Mouse (Mus musculus): Measurements from ENCODE around the gene Map2k6. TPM values are rescaled to one million over a fixed set of nuclear protein-coding genes. Genes with fewer than 3 reads are reported as not detected.

Gene Map2k6
- polyA plus RNA-seq, 1 experiment from 2014 or later = 22.9 TPM

- no peak for ATAC-seq (replicated peaks; ENCODE audit: low FRiP score)
- Histone ChIP-seq H3K36me3 (no peaks in the 10 kb centered on the region), H3K4me2 (no peak overlapping the region), H3K27ac (no peak overlapping the region), H3K9me3 (replicated peaks) (no peaks in the 10 kb centered on the region), H3K27me3 (no peaks in the 10 kb centered on the region), H3K4me1 (peaks cover 7% of the 10 kb centered on the region; the same call in 1 of the 2 replicates), H3K4me3 (replicated peaks) (no peak overlapping the region), H3K9ac (no peak overlapping the region)
- WGBS = 77% methylated on average over 9 of the region's 9 CpGs
These were observed 10.9 kb downstream of the Map2k6 start for GRCm38 (mm10) chr11:110409776-110410175.

- no peak overlapping the region for H3K9ac ChIP-seq
- H3K36me3 ChIP-seq = no peaks in the 10 kb centered on the region
- no peak overlapping the region for H3K4me3 ChIP-seq (replicated peaks)
- no peak overlapping the region for H3K27ac ChIP-seq
- H3K27me3 ChIP-seq = no peaks in the 10 kb centered on the region
- WGBS = 93% methylated on average over 13 of the region's 13 CpGs
- ATAC-seq (replicated peaks; ENCODE audit: low FRiP score) = no peak
- no peaks in the 10 kb centered on the region for H3K4me1 ChIP-seq
- no peaks in the 10 kb centered on the region for H3K9me3 ChIP-seq (replicated peaks)
- no peak overlapping the region for H3K4me2 ChIP-seq
These were observed 12.7 kb downstream of the Map2k6 start for GRCm38 (mm10) chr11:110411596-110411995.

DNA sequence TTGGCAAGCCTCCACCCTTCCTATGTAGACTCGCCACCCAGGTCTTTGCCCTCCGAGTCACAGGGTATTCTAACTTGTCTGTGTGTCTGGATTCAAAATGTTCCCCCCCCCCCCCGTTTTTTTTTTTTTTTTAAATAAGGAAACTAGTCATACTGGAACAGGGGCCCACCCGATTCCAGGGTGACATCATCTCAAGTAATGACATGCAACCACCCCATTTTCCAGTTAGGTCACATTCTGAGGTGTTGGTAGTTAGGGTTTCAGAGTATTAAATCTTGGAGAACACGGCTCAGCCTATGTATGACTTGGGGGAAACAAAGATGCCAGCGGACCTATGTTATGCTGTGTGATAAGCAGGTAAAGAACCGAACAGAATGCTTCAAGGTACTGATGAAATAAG is 15.3 kb downstream of the Map2k6 start:
- Histone ChIP-seq H3K36me3 (no peaks in the 10 kb centered on the region), H3K27me3 (no peaks in the 10 kb centered on the region), H3K4me1 (0 out of 2 replicates have a peak, but pooled peaks cover 2% of the 10 kb centered on the region), H3K4me2 (no peak overlapping the region), H3K4me3 (replicated peaks) (no peak overlapping the region), H3K9me3 (replicated peaks) (no peaks in the 10 kb centered on the region), H3K27ac (no peak overlapping the region), H3K9ac (no peak overlapping the region)
- WGBS = 82% methylated on average over 7 of the region's 7 CpGs
- no peak for ATAC-seq (replicated peaks; ENCODE audit: low FRiP score)

DNA sequence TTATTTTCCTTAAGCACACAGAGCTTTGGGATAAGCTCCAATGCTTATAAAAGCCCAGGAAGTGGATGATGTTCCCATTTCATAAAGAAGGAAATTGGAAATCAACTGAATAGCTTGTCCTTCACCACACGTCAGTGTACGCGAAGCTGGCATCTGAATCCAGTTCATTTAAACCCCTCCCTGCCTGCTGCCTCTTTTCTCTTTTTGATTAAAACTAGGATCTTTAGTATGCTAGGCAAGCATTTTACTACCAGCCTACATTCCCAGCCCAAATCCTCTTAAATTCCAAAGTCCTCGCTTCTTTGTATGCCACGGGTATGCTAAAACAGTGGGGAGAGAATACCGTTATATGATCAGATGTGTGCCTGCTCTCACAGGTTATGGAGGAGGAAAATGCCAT is 17.8 kb downstream of the Map2k6 start:
- Histone ChIP-seq H3K9me3 (replicated peaks) (no peaks in the 10 kb centered on the region), H3K4me3 (replicated peaks) (no peak overlapping the region), H3K4me2 (no peak overlapping the region), H3K27me3 (no peaks in the 10 kb centered on the region), H3K4me1 (0 out of 2 replicates have a peak, but pooled peaks cover 3% of the 10 kb centered on the region), H3K36me3 (no peaks in the 10 kb centered on the region), H3K9ac (no peak overlapping the region), H3K27ac (no peak overlapping the region)
- ATAC-seq (replicated peaks; ENCODE audit: low FRiP score) = no peak
- WGBS = 87% methylated on average over 6 of the region's 6 CpGs

- no peaks in the 10 kb centered on the region for H3K36me3 ChIP-seq
- H3K27me3 ChIP-seq = no peaks in the 10 kb centered on the region
- no peak overlapping the region for H3K4me3 ChIP-seq (replicated peaks)
- ATAC-seq (replicated peaks; ENCODE audit: low FRiP score) = no peak
- 0 out of 2 replicates have a peak, but pooled peaks cover 3% of the 10 kb centered on the region for H3K4me1 ChIP-seq
- H3K9me3 ChIP-seq (replicated peaks) = no peaks in the 10 kb centered on the region
- WGBS = 90% methylated on average over 7 of the region's 7 CpGs
- H3K27ac ChIP-seq = no peak overlapping the region
- H3K4me2 ChIP-seq = no peak overlapping the region
- no peak overlapping the region for H3K9ac ChIP-seq
These were observed 21.5 kb downstream of the Map2k6 start for GRCm38 (mm10) chr11:110420463-110420862.

DNA sequence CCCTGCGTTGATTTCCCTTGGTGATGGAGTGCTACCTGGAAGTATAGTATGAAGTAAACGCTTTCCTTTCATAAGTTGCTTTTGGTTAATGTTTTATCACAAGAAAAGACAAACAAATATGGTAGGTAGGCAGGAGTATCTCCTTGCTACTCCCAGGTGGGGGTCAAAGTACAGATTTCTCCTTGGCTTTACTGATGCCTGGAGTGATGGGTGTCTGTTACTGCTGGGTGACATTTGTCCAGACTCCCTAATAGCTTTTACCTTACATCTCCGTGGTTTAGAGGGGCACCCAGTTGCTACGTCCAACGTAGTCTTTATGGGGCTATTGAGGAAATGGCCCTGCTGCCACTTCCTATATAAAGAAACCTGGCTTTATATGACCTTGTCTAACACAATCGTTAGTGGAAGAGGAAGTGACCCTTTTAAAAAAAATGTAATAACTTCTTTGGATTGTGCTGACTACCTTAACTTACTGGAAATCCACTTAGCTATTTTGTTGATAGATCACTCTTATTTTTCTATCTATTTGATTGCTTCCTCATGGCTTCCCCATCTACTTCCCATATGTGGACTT is 27.7 kb downstream of the Map2k6 start:
- H3K9ac ChIP-seq = no peak overlapping the region
- H3K4me2 ChIP-seq = no peak overlapping the region
- H3K36me3 ChIP-seq = no peaks in the 10 kb centered on the region
- H3K27me3 ChIP-seq = no peaks in the 10 kb centered on the region
- WGBS = 54% methylated on average over 6 of the region's 6 CpGs
- H3K4me1 ChIP-seq = peaks cover 35% of the 10 kb centered on the region
- no peak overlapping the region for H3K4me3 ChIP-seq (replicated peaks)
- H3K27ac ChIP-seq = peak overlapping the region; percentile 70; the same call in 1 of the 2 replicates
- H3K9me3 ChIP-seq (replicated peaks) = no peaks in the 10 kb centered on the region
- no peak for ATAC-seq (replicated peaks; ENCODE audit: low FRiP score)

- no peak overlapping the region for H3K4me2 ChIP-seq
- no peak overlapping the region for H3K9ac ChIP-seq
- H3K27me3 ChIP-seq = no peaks in the 10 kb centered on the region
- no peak overlapping the region for H3K4me3 ChIP-seq (replicated peaks)
- H3K27ac ChIP-seq = peak overlapping the region; percentile 70; the same call in 1 of the 2 replicates
- peaks cover 35% of the 10 kb centered on the region for H3K4me1 ChIP-seq
- 34% methylated on average over 11 of the region's 11 CpGs for WGBS
- H3K9me3 ChIP-seq (replicated peaks) = no peaks in the 10 kb centered on the region
- no peaks in the 10 kb centered on the region for H3K36me3 ChIP-seq
- ATAC-seq (replicated peaks; ENCODE audit: low FRiP score) = peak; percentile 68; the same call in 1 of the 2 replicates
These were observed 28.2 kb downstream of the Map2k6 start for GRCm38 (mm10) chr11:110427159-110427561.

- Histone ChIP-seq H3K4me1 (peaks cover 35% of the 10 kb centered on the region), H3K27ac (no peak overlapping the region), H3K27me3 (no peaks in the 10 kb centered on the region), H3K36me3 (no peaks in the 10 kb centered on the region), H3K9ac (no peak overlapping the region), H3K9me3 (replicated peaks) (no peaks in the 10 kb centered on the region), H3K4me2 (peak overlapping the region; percentile 8; the same call in 1 of the 2 replicates), H3K4me3 (replicated peaks) (no peak overlapping the region)
- WGBS = 65% methylated on average over 6 of the region's 6 CpGs
- 0 out of 2 replicates have a peak, but pooled peaks have one; percentile 22 for ATAC-seq (replicated peaks; ENCODE audit: low FRiP score)
These were observed 30.1 kb downstream of the Map2k6 start for GRCm38 (mm10) chr11:110428999-110429398.

DNA sequence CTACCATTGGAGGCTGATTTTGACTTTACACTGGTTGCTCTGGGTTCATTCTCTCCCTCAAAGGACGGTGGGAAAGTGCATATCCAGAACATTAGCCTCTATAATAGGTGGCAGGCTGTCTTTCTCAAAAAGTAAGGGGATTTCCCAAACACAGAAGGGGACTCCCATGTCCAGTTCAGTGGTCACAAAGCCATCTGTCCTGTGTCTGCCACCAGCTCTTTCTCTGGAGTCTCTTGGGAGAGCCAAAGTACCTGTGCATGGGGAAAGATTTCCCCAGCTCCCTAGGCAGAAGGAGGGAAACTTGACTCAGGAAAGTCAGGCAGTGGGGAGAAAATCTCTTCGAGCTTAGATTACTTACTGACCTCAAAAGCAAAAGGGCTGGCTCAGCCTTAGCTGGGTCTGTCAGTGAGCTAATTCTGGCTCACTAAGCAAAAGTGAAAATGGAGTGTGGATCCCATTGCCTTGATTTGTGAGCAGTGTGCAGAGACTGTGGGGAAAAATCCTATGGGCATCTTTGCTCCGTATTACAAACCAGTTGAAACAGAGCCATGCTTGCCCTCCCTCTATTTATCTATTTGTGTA is 31.0 kb downstream of the Map2k6 start:
- H3K4me1 ChIP-seq = peaks cover 35% of the 10 kb centered on the region
- H3K27ac ChIP-seq = no peak overlapping the region
- WGBS = 73% methylated on average over 3 of the region's 3 CpGs
- no peak overlapping the region for H3K4me2 ChIP-seq
- no peak overlapping the region for H3K9ac ChIP-seq
- H3K36me3 ChIP-seq = no peaks in the 10 kb centered on the region
- no peak overlapping the region for H3K4me3 ChIP-seq (replicated peaks)
- ATAC-seq (replicated peaks; ENCODE audit: low FRiP score) = no peak
- no peaks in the 10 kb centered on the region for H3K27me3 ChIP-seq
- H3K9me3 ChIP-seq (replicated peaks) = no peaks in the 10 kb centered on the region

GRCm38 (mm10) chr11:110435839-110436556 is 37.1 kb downstream of the Map2k6 start:
- no peak overlapping the region for H3K4me3 ChIP-seq (replicated peaks)
- no peak overlapping the region for H3K4me2 ChIP-seq
- H3K36me3 ChIP-seq = 0 out of 2 replicates have a peak, but pooled peaks cover 3% of the 10 kb centered on the region
- peaks cover 15% of the 10 kb centered on the region for H3K4me1 ChIP-seq
- no peak overlapping the region for H3K27ac ChIP-seq
- no peaks in the 10 kb centered on the region for H3K27me3 ChIP-seq
- H3K9ac ChIP-seq = no peak overlapping the region
- ATAC-seq (replicated peaks; ENCODE audit: low FRiP score) = no peak; the same call in 1 of the 2 replicates
- 69% methylated on average over 8 of the region's 8 CpGs for WGBS
- no peaks in the 10 kb centered on the region for H3K9me3 ChIP-seq (replicated peaks)

- Histone ChIP-seq H3K27me3 (no peaks in the 10 kb centered on the region), H3K9me3 (replicated peaks) (no peaks in the 10 kb centered on the region), H3K4me3 (replicated peaks) (no peak overlapping the region), H3K36me3 (0 out of 2 replicates have a peak, but pooled peaks cover 3% of the 10 kb centered on the region), H3K4me1 (peaks cover 15% of the 10 kb centered on the region), H3K27ac (no peak overlapping the region), H3K9ac (no peak overlapping the region), H3K4me2 (no peak overlapping the region)
- no peak for ATAC-seq (replicated peaks; ENCODE audit: low FRiP score)
- WGBS = 87% methylated on average over 12 of the region's 12 CpGs
These were observed 38.1 kb downstream of the Map2k6 start for GRCm38 (mm10) chr11:110436998-110437397.

DNA sequence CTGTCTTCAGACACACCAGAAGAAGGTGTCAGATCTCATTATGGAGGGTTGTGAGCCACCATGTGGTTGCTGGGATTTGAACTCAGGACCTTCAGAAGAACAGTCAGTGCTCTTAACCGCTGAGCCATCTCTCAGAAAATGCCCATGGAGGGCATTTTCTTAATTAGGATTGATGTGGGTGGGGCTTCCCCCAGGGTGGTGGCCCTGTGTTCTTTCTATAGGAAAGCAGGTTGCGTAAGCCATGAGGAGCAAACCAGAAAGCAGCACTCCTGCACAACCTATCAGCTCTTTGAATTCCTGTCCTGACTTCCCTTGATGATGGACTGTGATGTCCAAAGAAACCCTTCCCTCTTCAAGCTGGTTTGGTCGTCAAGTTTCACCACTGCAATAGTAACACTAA is 39.2 kb downstream of the Map2k6 start:
- H3K9ac ChIP-seq = no peak overlapping the region
- H3K4me1 ChIP-seq = peaks cover 15% of the 10 kb centered on the region
- no peak for ATAC-seq (replicated peaks; ENCODE audit: low FRiP score)
- WGBS = 89% methylated on average over 3 of the region's 3 CpGs
- no peak overlapping the region for H3K4me3 ChIP-seq (replicated peaks)
- no peak overlapping the region for H3K27ac ChIP-seq
- no peaks in the 10 kb centered on the region for H3K27me3 ChIP-seq
- no peaks in the 10 kb centered on the region for H3K9me3 ChIP-seq (replicated peaks)
- H3K4me2 ChIP-seq = no peak overlapping the region
- H3K36me3 ChIP-seq = 0 out of 2 replicates have a peak, but pooled peaks cover 3% of the 10 kb centered on the region

Measured in kidney, embryonic 15.5 days (tissue).